Mouse (Mus musculus) lung, embryonic 15.5 days (tissue): ENCODE measurements around the gene Satl1. TPM values are rescaled to one million over a fixed set of nuclear protein-coding genes. Genes with fewer than 3 reads are reported as not detected.

Experiments
- polyA plus RNA-seq: library from polyadenylated mRNA; unstranded; fragments of >200 nt; fragmentation: Nextera tagmentation; extraction: Ambion mirVana; gene quantifications from 2 replicates; pipeline ENCODE4 v1.2.1, GENCODE M21; 2015

Satl1 gene
- polyA plus RNA-seq, 1 experiment from 2014 or later: not detected

Other genes with a start within 250 kb of the Satl1 start
- not detected in 2 replicates for gene 4933403O08Rik, start 167.7 kb downstream of the Satl1 start, polyA plus RNA-seq
- 54.2 and 55.8 TPM in 2 replicates for gene Apool, start 95.4 kb downstream of the Satl1 start, polyA plus RNA-seq
- gene 2010106E10Rik, start 88.5 kb upstream of the Satl1 start, polyA plus RNA-seq: not detected in 2 replicates
- 13.0 and 14.2 TPM in 2 replicates for gene Zfp711, start 193.7 kb upstream of the Satl1 start, polyA plus RNA-seq